Mouse (Mus musculus): Measurements from ENCODE around the gene Dse.
A peak's percentile ranks its signal among the peaks of the same experiment; 100 is the strongest.
"Not testable (repeated sequence)": the region's sequence is repeated elsewhere in the genome, so short reads cannot be mapped to it uniquely, and the experiment has no call there.

Gene Dse

DNA sequence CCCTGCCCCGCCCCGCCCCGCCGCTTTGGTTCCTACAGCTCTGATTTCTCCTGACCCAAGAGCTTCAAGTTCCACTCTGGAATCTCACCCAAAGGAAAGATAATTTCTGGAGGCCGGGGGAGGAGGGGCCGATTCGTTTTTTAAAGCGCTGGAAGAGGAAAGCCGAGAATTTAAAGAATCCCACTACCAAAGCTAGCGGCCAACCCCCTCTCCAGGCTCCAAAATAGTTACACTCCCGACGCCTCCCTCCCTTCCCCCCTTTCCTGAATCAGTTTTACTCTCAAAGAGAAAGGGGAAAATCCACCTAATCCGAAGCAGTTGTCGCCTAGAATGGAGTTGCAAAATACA lies at the start of gene Dse:
Gene Dse, minus strand, starts transcription at position 213 of the 348 bp plus-strand sequence.
- DNase-seq: no peak

- DNase-seq: not testable (repeated sequence)
Observed at GRCm38 (mm10) chr10:34252833-34253232, 45.3 kb upstream of the Dse start.

DNA sequence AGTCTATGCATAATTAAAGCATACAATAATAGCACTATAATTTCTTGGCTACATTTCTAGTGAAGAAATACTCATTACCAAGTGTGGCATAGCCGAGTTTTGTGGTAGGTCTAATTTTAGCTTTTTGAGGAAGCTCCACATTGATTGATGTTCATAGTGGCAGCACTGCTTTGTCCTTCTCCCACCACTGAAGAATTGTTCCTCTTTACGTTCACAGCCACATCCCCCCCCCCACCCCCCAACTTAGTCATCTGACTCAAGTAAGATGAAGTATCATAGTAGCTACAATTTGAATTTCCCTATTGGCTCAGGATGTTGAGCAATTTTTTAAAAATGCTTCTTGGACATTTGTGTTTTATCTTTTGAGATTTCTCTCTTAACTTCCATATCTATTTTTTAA lies 42.1 kb upstream of the Dse start:
- DNase-seq: no peak

- no peak for DNase-seq
Observed at GRCm38 (mm10) chr10:34247757-34248156, 40.2 kb upstream of the Dse start.

- DNase-seq: no peak
Observed at GRCm38 (mm10) chr10:34246106-34246505, 38.6 kb upstream of the Dse start.

GRCm38 (mm10) chr10:34244745-34245144 lies 37.2 kb upstream of the Dse start:
- DNase-seq: no peak

DNA sequence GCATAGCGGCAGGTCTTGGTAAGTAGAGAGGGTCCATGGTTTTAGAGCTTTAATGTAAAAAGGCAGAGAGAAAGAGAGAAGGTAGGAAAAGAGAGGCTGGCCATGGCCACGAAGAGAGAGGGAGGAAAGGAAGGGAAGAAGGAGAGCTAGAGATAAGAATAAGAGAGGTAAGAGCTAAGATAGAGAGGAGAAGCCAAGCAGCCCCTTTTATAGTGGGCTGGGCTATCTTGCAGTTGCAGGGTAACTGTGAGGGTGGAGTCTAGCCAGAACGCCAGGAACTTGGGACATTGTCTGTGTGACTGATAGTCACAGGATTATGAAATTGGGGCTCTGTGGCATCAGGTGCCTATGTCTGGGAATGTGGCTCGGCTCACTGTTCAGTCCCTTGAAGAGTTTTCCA lies 31.0 kb upstream of the Dse start:
- no peak for DNase-seq

DNA sequence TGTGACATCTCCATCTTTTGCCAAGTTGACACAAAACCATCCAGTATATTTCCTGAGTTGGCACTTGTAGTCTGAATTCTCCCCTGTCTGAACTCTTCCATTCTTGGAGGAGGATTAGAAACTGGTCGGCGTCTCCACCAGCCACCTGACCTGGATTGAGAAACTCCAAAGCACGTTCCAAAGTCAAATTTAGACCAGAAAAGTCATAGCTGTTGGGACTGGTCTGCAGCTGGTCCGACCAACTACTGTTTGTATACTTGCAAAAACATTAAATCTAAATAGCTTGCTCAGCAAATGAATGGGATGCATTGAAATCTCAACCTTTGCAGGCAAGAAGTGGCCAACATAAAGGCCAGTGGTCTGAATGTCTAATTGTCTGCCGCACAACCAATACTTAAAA lies 29.1 kb upstream of the Dse start:
- no peak for DNase-seq

GRCm38 (mm10) chr10:34235384-34235783 lies 27.9 kb upstream of the Dse start:
- no peak for DNase-seq

DNA sequence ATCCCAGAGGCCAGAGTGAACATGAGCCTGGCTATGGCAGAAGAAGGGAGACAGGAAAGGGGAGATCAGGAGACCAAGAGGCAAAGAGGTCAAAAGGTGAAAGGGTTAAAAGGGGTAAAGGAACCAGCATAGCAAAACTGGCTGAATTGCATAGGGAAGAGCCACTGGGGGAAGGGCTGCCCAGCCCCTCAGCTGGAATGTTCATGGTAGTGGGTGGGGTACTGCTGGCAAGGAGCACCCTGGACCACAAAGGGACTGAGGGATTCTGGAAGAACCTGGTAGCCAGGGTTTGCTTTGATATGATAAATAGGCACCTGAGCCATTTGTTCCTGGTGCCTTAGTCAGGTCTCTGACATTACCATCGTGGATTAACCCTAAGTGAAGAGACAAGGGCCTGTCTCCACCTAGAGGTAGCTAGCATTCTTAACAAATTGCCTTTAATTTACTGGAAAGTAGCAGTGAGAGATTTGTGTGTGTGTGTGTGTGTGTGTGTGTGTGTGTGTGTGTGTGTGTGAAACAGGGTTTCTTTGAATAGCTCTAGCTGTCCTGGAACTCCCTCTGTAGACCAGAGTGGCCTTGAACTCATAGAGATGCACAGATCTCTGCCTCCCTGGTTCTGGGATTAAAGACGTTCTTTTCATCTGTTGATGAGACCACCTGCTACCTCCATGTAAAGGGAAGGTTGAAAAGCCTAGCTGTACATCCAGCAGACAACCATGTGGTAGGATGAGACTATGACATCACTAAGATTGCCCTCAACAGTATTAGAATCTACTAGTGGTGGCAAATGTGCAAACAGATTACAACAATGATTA lies 26.6 kb upstream of the Dse start:
- DNase-seq: no peak

- DNase-seq: no peak
Observed at GRCm38 (mm10) chr10:34233418-34233817, 25.9 kb upstream of the Dse start.

GRCm38 (mm10) chr10:34230121-34230675 lies 22.7 kb upstream of the Dse start:
- no peak for DNase-seq

GRCm38 (mm10) chr10:34229491-34229890 lies 22.0 kb upstream of the Dse start:
- no peak for DNase-seq

DNA sequence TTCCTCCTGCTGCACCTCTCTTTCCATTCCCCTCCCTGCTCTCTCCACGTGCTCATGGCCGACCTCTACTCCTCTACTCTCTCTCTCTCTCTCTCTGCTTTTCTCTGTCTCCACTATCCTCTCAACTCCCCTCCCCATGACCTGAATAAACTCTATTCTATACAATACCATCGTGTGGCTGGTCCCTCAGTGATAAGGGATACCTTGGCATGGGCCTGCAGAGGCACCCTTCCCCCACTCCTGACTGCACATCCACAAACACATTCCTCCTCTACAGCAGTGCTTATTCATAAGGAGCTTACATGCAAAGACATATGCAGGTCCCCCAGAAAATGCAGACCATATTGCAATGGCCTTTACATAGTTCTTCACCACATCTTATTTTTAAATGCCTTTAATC lies 16.1 kb upstream of the Dse start:
- no peak for DNase-seq

- DNase-seq: peak; percentile 25
Observed at GRCm38 (mm10) chr10:34221909-34222620, 14.6 kb upstream of the Dse start.

DNA sequence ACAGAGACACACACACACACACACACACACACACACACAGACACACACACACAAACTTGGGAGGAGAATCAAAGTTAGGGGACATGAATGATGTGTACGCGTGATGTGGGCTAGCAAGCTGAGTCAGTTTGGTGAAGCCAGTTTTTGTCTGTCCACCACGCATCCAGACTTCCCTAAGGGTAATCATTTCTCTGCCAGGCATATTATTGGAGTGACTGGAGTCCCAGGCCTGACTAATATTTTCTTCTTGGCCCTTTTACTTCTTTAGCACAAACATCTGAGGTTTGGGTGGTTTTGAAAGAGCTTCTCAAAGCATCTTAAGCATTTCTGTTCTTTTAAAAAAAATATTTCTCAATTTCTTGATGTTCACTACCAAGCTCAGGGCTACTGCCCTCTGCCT lies 10.7 kb upstream of the Dse start:
- DNase-seq: no peak

DNA sequence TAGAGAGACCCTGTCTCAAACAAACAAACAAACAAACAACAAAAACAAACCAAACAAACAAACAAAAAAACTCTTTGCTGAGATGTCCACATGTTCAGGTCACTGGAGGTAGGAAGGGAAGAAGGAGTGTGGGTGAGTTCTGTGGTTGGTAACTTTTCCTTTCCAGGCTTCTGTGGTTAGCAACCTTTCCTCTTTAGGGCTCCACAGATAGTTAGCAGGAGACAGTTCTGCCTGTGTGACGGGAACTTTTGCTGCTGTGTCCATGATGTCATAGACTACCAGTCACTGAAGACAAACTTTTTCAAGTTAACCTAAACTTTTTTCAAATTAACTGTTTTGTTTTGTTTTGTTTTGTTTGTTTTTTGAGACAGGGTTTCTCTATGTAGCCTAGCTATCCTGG lies 8.2 kb upstream of the Dse start:
- DNase-seq: no peak

GRCm38 (mm10) chr10:34209951-34210350 lies 2.4 kb upstream of the Dse start:
- DNase-seq: no peak

GRCm38 (mm10) chr10:34208031-34208430 lies 516 bp upstream of the Dse start:
- no peak for DNase-seq

- DNase-seq: peak; percentile 87
Observed at GRCm38 (mm10) chr10:34206783-34207502, 572 bp downstream of the Dse start.

GRCm38 (mm10) chr10:34206436-34206782 lies 1.1 kb downstream of the Dse start:
- DNase-seq: peak; percentile 62

DNA sequence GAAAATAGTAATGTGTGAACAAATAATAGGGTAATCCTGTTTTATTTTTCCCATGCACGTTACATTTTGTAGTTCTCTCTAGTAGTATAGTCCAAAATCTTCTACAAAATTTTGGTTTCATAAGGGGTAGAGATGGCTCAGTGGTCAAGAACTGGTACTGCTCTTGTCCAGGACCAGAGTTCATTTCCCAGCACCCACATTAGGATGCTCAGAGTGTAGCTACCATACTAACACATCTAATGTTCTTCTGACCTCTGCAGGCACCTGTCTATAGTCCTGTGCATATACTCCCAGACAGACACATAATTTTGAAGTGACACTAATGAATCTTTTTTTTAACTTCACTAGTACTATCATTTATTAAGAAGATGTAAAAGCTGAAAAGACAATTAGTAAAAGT lies 1.7 kb downstream of the Dse start:
- no peak for DNase-seq

GRCm38 (mm10) chr10:34200689-34201088 lies 6.8 kb downstream of the Dse start:
- DNase-seq: peak; percentile 57

DNA sequence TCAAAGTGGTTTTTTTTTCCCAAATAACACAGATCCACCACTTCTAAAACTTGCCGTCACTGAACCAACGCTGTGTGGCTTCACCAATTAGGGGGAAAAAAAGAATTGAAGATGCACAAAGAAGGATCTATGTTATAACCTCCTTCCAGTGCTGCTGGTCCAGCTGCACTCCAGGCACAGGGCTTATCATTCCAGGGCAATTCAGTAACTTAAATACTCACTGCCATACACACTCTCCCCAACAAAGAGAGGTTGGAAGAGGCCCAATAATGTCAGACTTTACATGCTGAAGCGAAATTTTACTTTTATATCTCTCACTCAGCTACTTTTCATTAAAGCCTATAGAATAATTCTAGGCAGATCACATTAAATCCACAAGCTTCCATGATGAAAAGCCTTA lies 8.9 kb downstream of the Dse start:
- no peak for DNase-seq

All from kidney, postnatal 10 days (tissue).